Mouse (Mus musculus) MEL (cell line): ENCODE data around the gene Sardh. TPM values are rescaled to one million over a fixed set of nuclear protein-coding genes. Genes with fewer than 3 reads are reported as not detected.

ENCODE experiments used
- DNase-seq: peaks from one replicate; pipeline ENCODE4 v3.0.0; 2011; ENCODE audit warnings: low read depth, low spot score
- H3K27ac ChIP-seq: 2 replicates; pipeline ENCODE4 v1.5.1; 2012; ENCODE audit warnings: low read depth, mild to moderate bottlenecking, control low read depth, low read length, moderate library complexity; ENCODE audit not compliant: control insufficient read depth
- H3K27me3 ChIP-seq, 2 experiments: fragments of 150-350 bp in 1 of 2; sonication (generic) in 1 of 2; 2 replicates each; pipeline ENCODE4 v1.6.1; 2012; ENCODE audit warnings: low read length in 2 of 2, mild to moderate bottlenecking in 2 of 2, improper control_type of control experiment in 1 of 2, moderate library complexity in 1 of 2; ENCODE audit not compliant: insufficient read depth in 2 of 2, control insufficient read depth in 1 of 2
- H3K36me3 ChIP-seq, 2 experiments: 2 replicates each; pipeline ENCODE4 v1.6.1; 2012 to 2014; ENCODE audit warnings: low read length in 2 of 2, improper control_type of control experiment in 1 of 2, inconsistent platforms in 1 of 2, mild to moderate bottlenecking in 1 of 2; ENCODE audit not compliant: insufficient read depth in 2 of 2, control insufficient read depth in 1 of 2
- H3K4me1 ChIP-seq, 2 experiments: fragments of 150-350 bp in 1 of 2; sonication (generic) in 1 of 2; 2 replicates each; pipeline ENCODE4 v1.6.1; 2012; ENCODE audit warnings: low read length in 2 of 2, improper control_type of control experiment in 1 of 2, mild to moderate bottlenecking in 1 of 2; ENCODE audit not compliant: insufficient read depth in 2 of 2, control insufficient read depth in 1 of 2
- H3K4me3 ChIP-seq, 2 experiments: fragments of 150-350 bp in 1 of 2; sonication (generic) in 1 of 2; 2 replicates each; pipeline ENCODE4 v1.5.1; 2012; ENCODE audit warnings: low read depth in 2 of 2, low read length in 2 of 2, mild to moderate bottlenecking in 2 of 2, moderate library complexity in 2 of 2, control low read depth in 1 of 2, improper control_type of control experiment in 1 of 2; ENCODE audit not compliant: control insufficient read depth in 1 of 2, insufficient read depth in 1 of 2
- H3K79me2 ChIP-seq: 2 replicates; pipeline ENCODE4 v1.6.1; 2012; ENCODE audit warnings: mild to moderate bottlenecking, low read length, moderate library complexity; ENCODE audit not compliant: control insufficient read depth, poor library complexity, insufficient read depth
- H3K9ac ChIP-seq: 2 replicates; pipeline ENCODE4 v1.6.1; 2012; ENCODE audit warnings: low read depth, mild to moderate bottlenecking, control low read depth, low read length, moderate library complexity; ENCODE audit not compliant: control insufficient read depth, poor library complexity, severe bottlenecking
- H3K9me3 ChIP-seq: fragments of 150-350 bp; sonication (generic); replicated peaks from 2 replicates; pipeline ENCODE4 v1.6.1; 2012; ENCODE audit warnings: mild to moderate bottlenecking, low read length, improper control_type of control experiment, moderate library complexity; ENCODE audit not compliant: insufficient read depth
- ELF1 ChIP-seq: IDR thresholded peaks from 2 replicates; pipeline ENCODE4 v1.6.1; 2014; ENCODE audit warnings: low read depth, mild to moderate bottlenecking, inconsistent platforms, low read length, improper control_type of control experiment, moderate library complexity
- GATA1 ChIP-seq: IDR thresholded peaks from 2 replicates; pipeline ENCODE4 v1.6.1; 2011; ENCODE audit warnings: low read depth, low read length, improper control_type of control experiment
- JUND ChIP-seq: IDR thresholded peaks from 2 replicates; pipeline ENCODE4 v1.6.1; 2011; ENCODE audit warnings: low read depth, mild to moderate bottlenecking, improper control_type of control experiment, low read length
- MAFK ChIP-seq: IDR thresholded peaks from 2 replicates; pipeline ENCODE4 v1.6.1; 2011; ENCODE audit warnings: low read depth, mild to moderate bottlenecking, low read length, improper control_type of control experiment, borderline replicate concordance
- MEF2A ChIP-seq: IDR thresholded peaks from 2 replicates; pipeline ENCODE4 v1.6.1; 2014; ENCODE audit warnings: low read depth, mild to moderate bottlenecking, inconsistent platforms, low read length, improper control_type of control experiment; ENCODE audit not compliant: poor library complexity, insufficient replicate concordance, severe bottlenecking; ENCODE audit errors: extremely low read depth
- MYC ChIP-seq: IDR thresholded peaks from 2 replicates; pipeline ENCODE4 v1.6.1; 2011; ENCODE audit warnings: low read depth, mild to moderate bottlenecking, low read length, improper control_type of control experiment, moderate library complexity
- NELFE ChIP-seq: IDR thresholded peaks from 2 replicates; pipeline ENCODE4 v1.6.1; 2011; ENCODE audit warnings: low read depth, low read length, improper control_type of control experiment
- RCOR1 ChIP-seq: IDR thresholded peaks from 2 replicates; pipeline ENCODE4 v1.6.1; 2012; ENCODE audit warnings: low read depth, mild to moderate bottlenecking, inconsistent platforms, low read length, improper control_type of control experiment
- SIN3A ChIP-seq: IDR thresholded peaks from 2 replicates; pipeline ENCODE4 v1.6.1; 2012; ENCODE audit warnings: low read length, improper control_type of control experiment, inconsistent platforms
- SMC3 ChIP-seq: IDR thresholded peaks from 2 replicates; pipeline ENCODE4 v1.6.1; 2011; ENCODE audit warnings: low read depth, low read length, improper control_type of control experiment
- TAL1 ChIP-seq: IDR thresholded peaks from 2 replicates; pipeline ENCODE4 v1.6.1; 2012; ENCODE audit warnings: mild to moderate bottlenecking, inconsistent platforms, low read length, moderate library complexity, mixed read lengths
- TCF12 ChIP-seq: IDR thresholded peaks from 2 replicates; pipeline ENCODE4 v1.6.1; 2014; ENCODE audit warnings: low read depth, mild to moderate bottlenecking, inconsistent platforms, low read length, improper control_type of control experiment, moderate library complexity
- USF1 ChIP-seq: IDR thresholded peaks from 2 replicates; pipeline ENCODE4 v1.6.1; 2014; ENCODE audit warnings: low read depth, mild to moderate bottlenecking, inconsistent platforms, low read length, improper control_type of control experiment, moderate library complexity
- ZC3H11A ChIP-seq: IDR thresholded peaks from 2 replicates; pipeline ENCODE4 v1.6.1; 2012; ENCODE audit warnings: low read depth, mild to moderate bottlenecking, inconsistent platforms, low read length, improper control_type of control experiment
- ZKSCAN1 ChIP-seq: IDR thresholded peaks from 2 replicates; pipeline ENCODE4 v1.6.1; 2012; ENCODE audit warnings: low read depth, mild to moderate bottlenecking, inconsistent platforms, low read length, improper control_type of control experiment, moderate library complexity
- ZMIZ1 ChIP-seq: IDR thresholded peaks from 2 replicates; pipeline ENCODE4 v1.6.1; 2012; ENCODE audit warnings: low read depth, mild to moderate bottlenecking, inconsistent platforms, low read length, improper control_type of control experiment, moderate library complexity
- ZNF384 ChIP-seq: IDR thresholded peaks from 2 replicates; pipeline ENCODE4 v1.6.1; 2012; ENCODE audit warnings: low read depth, mild to moderate bottlenecking, inconsistent platforms, low read length, improper control_type of control experiment
- polyA plus RNA-seq, 2 experiments: library from polyadenylated mRNA; stranded (reverse) in 1 of 2; unstranded in 1 of 2; fragments of >175 nt in 1 of 2; fragments of >200 nt in 1 of 2; gene quantifications; 2 replicates each; pipeline versions ENCODE4 v1.2.1 to v1.2.4; 2012; ENCODE audit warnings: low replicate concordance in 2 of 2, low read depth in 1 of 2; ENCODE audit not compliant: insufficient read length in 2 of 2, insufficient read depth in 1 of 2, missing spikeins in 1 of 2
- total RNA-seq: library from RNA; depleted of rRNA; stranded (reverse); fragments of 300-350 nt; gene quantifications from 2 replicates; pipeline ENCODE4 v1.2.3, GENCODE M21; 2012

Sardh gene
- total and polyA plus RNA-seq, 3 experiments, result 0.19 to 0.23 TPM; not detected in 1

- H3K4me1 ChIP-seq, result no peaks in the 10 kb centered on the region
- no peaks in the 10 kb centered on the region for H3K36me3 ChIP-seq
Measured at GRCm38 (mm10) chr2:27205666-27206065, 42.5 kb downstream of the Sardh start.

GRCm38 (mm10) chr2:27200586-27200985 is 47.6 kb downstream of the Sardh start:
- TF ChIP-seq ZMIZ1 (no peak), NELFE (no peak), ELF1 (no peak), JUND (no peak), TAL1 (no peak), ZC3H11A (no peak), ZKSCAN1 (no peak), TCF12 (no peak)
- Histone ChIP-seq H3K79me2 (no peaks in the 10 kb centered on the region), H3K4me3 (no peak overlapping the region), H3K9me3 (no peaks in the 10 kb centered on the region), H3K36me3 (no peaks in the 10 kb centered on the region), H3K4me1 (no peaks in the 10 kb centered on the region), H3K9ac (no peak overlapping the region), H3K27me3 (no peaks in the 10 kb centered on the region), H3K27ac (no peak overlapping the region)
- DNase-seq, result no peak

More at GRCm38 (mm10) chr2:27205666-27206065, 42.5 kb downstream of the Sardh start:
- TF ChIP-seq RCOR1, result no peak
- H3K27me3 ChIP-seq, result no peaks in the 10 kb centered on the region
- H3K4me3 ChIP-seq, result no peak overlapping the region
- H3K79me2 ChIP-seq, result no peaks in the 10 kb centered on the region
- H3K9me3 ChIP-seq, result no peaks in the 10 kb centered on the region
- DNase-seq, result no peak
- no peak overlapping the region for H3K27ac ChIP-seq
- no peak overlapping the region for H3K9ac ChIP-seq

GRCm38 (mm10) chr2:27198551-27199246 is 49.4 kb downstream of the Sardh start:
- no peaks in the 10 kb centered on the region for H3K9me3 ChIP-seq
- no peak overlapping the region for H3K4me3 ChIP-seq
- no peaks in the 10 kb centered on the region; a peak in 1 of 4 replicates for H3K27me3 ChIP-seq
- H3K9ac ChIP-seq, result no peak overlapping the region
- no peaks in the 10 kb centered on the region for H3K36me3 ChIP-seq
- H3K79me2 ChIP-seq, result no peaks in the 10 kb centered on the region
- H3K4me1 ChIP-seq, result no peaks in the 10 kb centered on the region
- no peak for TF ChIP-seq ZC3H11A
- no peak for TF ChIP-seq MEF2A
- no peak for TF ChIP-seq MAFK
- no peak for TF ChIP-seq GATA1
- no peak for TF ChIP-seq MYC
- TF ChIP-seq JUND, result no peak
- no peak for TF ChIP-seq ELF1
- no peak for TF ChIP-seq TAL1
- no peak for TF ChIP-seq USF1
- TF ChIP-seq ZNF384, result no peak
- TF ChIP-seq SIN3A, result no peak
- TF ChIP-seq SMC3, result no peak
- no peak for DNase-seq
- H3K27ac ChIP-seq, result no peak overlapping the region
